Mouse (Mus musculus): ENCODE data around the gene Mphosph9. TPM values are rescaled to one million over a fixed set of nuclear protein-coding genes. Genes with fewer than 3 reads are reported as not detected.

Mphosph9 gene
- total and polyA plus RNA-seq, 3 experiments = 5.6 to 9.8 (median 8.0) TPM

DNA sequence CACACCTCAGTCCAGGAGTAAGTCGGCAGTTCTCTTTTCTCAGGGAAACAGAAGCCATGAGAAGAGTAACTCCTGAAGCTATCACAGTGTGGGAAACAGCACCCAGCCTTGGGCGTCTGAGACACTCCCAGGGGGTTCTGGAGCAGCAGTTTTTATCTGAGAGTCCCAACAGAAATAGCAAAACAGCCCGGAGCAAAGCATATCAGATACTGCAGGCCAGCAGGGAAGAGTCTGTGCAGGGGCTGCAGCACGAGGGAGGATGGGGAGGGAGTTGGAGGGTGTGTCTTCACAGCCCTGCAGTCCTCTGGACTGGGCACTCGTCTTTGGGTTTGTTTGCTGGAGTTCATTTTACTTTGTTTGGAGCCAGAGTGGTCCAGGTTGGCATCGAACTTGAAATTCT, 117.9 kb downstream of the Mphosph9 start:
- Histone ChIP-seq H3K79me2 (replicated peaks; ENCODE audit: control insufficient read depth, extremely low read depth, insufficient read depth, poor library complexity, severe bottlenecking) (no peaks in the 10 kb centered on the region), H3K4me2 (ENCODE audit: insufficient read depth, low read depth, poor library complexity, severe bottlenecking) (no peak overlapping the region), H3K9ac (ENCODE audit: insufficient read depth, low read depth) (no peak overlapping the region), H3K36me3 (replicated peaks in 1 of 2; ENCODE audit: control insufficient read depth in 1 of 2, insufficient read depth in 1 of 2, low read length in 1 of 2) (peaks cover 0 to 39% of the 10 kb centered on the region in 2 experiments), H3K4me1 (ENCODE audit: control insufficient read depth in 1 of 2, insufficient read depth in 2 of 2) (peaks cover 9 to 31% of the 10 kb centered on the region in 2 experiments; a peak in 3 of 4 replicates), H3K9me3 (replicated peaks; ENCODE audit: low read length) (no peaks in the 10 kb centered on the region), H3K27ac (ENCODE audit: insufficient read depth, low read depth) (no peak overlapping the region), H3K27me3 (replicated peaks) (no peaks in the 10 kb centered on the region), H3K4me3 (replicated peaks in 1 of 3; ENCODE audit: low read depth in 2 of 3, low read length in 2 of 3, poor library complexity in 1 of 3) (no peak overlapping the region)
- dilution Hi-C loops (cut with MboI; ENCODE audit: extremely low pct_ligation_motif_present, extremely low pct_unique_long_range_greater_than_20kb, low sequenced_read_pairs) (no loop called here), in situ Hi-C loops (cut with MboI; ENCODE audit: low pct_ligation_motif_present, low pct_unique_long_range_greater_than_20kb, low sequenced_read_pairs) (no loop called here)
- no peak for TF ChIP-seq ETS1 (conservative IDR thresholded peaks at IDR 0.05; ENCODE audit: low read depth, low read length)
- no peak for TF ChIP-seq MEF2A (IDR thresholded peaks at IDR 0.05; ENCODE audit: borderline replicate concordance, low read depth, low read length)
- TF ChIP-seq MAFK (IDR thresholded peaks at IDR 0.05; ENCODE audit: insufficient replicate concordance, low read length) = no peak
- TF ChIP-seq EP300 (IDR thresholded peaks at IDR 0.05; ENCODE audit: low read length) = no peak
- no peak for TF ChIP-seq POLR2AphosphoS2 (IDR thresholded peaks at IDR 0.05; ENCODE audit: low read depth, low read length)
- TF ChIP-seq MXI1 (IDR thresholded peaks at IDR 0.05; ENCODE audit: low read depth, low read length) = no peak
- no peak for DNase-seq (ENCODE audit: extremely low read depth)

- no peaks in the 10 kb centered on the region for H3K79me2 ChIP-seq (replicated peaks; ENCODE audit: control insufficient read depth, extremely low read depth, insufficient read depth, poor library complexity, severe bottlenecking)
- dilution Hi-C loops (cut with MboI; ENCODE audit: extremely low pct_ligation_motif_present, extremely low pct_unique_long_range_greater_than_20kb, low sequenced_read_pairs) (no loop called here), in situ Hi-C loops (cut with MboI; ENCODE audit: low pct_ligation_motif_present, low pct_unique_long_range_greater_than_20kb, low sequenced_read_pairs) (no loop called here)
- no peak overlapping the region for H3K27ac ChIP-seq (ENCODE audit: insufficient read depth, low read depth)
- peaks cover 0 to 34% of the 10 kb centered on the region in 2 experiments for H3K36me3 ChIP-seq (replicated peaks in 1 of 2; ENCODE audit: control insufficient read depth in 1 of 2, insufficient read depth in 1 of 2, low read length in 1 of 2)
- H3K9ac ChIP-seq (ENCODE audit: insufficient read depth, low read depth) = no peak overlapping the region
- no peaks in the 10 kb centered on the region for H3K27me3 ChIP-seq (replicated peaks)
- no peaks in the 10 kb centered on the region for H3K9me3 ChIP-seq (replicated peaks; ENCODE audit: low read length)
- no peak for DNase-seq (ENCODE audit: extremely low read depth)
- TF ChIP-seq POLR2AphosphoS2 (IDR thresholded peaks at IDR 0.05; ENCODE audit: low read depth, low read length) (no peak), E2F4 (IDR thresholded peaks at IDR 0.05; ENCODE audit: insufficient replicate concordance, low read depth, low read length) (no peak), MEF2A (IDR thresholded peaks at IDR 0.05; ENCODE audit: borderline replicate concordance, low read depth, low read length) (no peak), BHLHE40 (IDR thresholded peaks at IDR 0.05; ENCODE audit: low read depth, low read length) (no peak)
- peaks cover 2 to 13% of the 10 kb centered on the region in 2 experiments; a peak in 2 of 4 replicates for H3K4me1 ChIP-seq (ENCODE audit: control insufficient read depth in 1 of 2, insufficient read depth in 2 of 2)
- no peak overlapping the region for H3K4me2 ChIP-seq (ENCODE audit: insufficient read depth, low read depth, poor library complexity, severe bottlenecking)
- H3K4me3 ChIP-seq (replicated peaks in 1 of 3; ENCODE audit: low read depth in 2 of 3, low read length in 2 of 3, poor library complexity in 1 of 3) = no peak overlapping the region
Measured at GRCm38 (mm10) chr5:124208030-124208429, 119.7 kb downstream of the Mphosph9 start.

- no peak overlapping the region for H3K4me2 ChIP-seq (ENCODE audit: insufficient read depth, low read depth, poor library complexity, severe bottlenecking)
- in situ Hi-C loops (cut with MboI; ENCODE audit: low pct_ligation_motif_present, low pct_unique_long_range_greater_than_20kb, low sequenced_read_pairs) = no loop called here
- H3K4me1 ChIP-seq (ENCODE audit: control insufficient read depth in 1 of 2, insufficient read depth in 2 of 2) = peaks cover 2 to 11% of the 10 kb centered on the region in 2 experiments; a peak in 2 of 4 replicates
- no peak overlapping the region for H3K9ac ChIP-seq (ENCODE audit: insufficient read depth, low read depth)
- TF ChIP-seq NELFE (IDR thresholded peaks at IDR 0.05; ENCODE audit: low read depth, low read length) (no peak), HCFC1 (IDR thresholded peaks at IDR 0.05; ENCODE audit: low read depth, low read length) (no peak), ZNF384 (IDR thresholded peaks at IDR 0.05; ENCODE audit: low read depth, low read length) (no peak), SMC3 (IDR thresholded peaks at IDR 0.05; ENCODE audit: low read depth, low read length) (no peak), ELF1 (IDR thresholded peaks at IDR 0.05; ENCODE audit: low read depth, low read length) (no peak), BHLHE40 (IDR thresholded peaks at IDR 0.05; ENCODE audit: low read depth, low read length) (no peak), POLR2A (IDR thresholded peaks at IDR 0.05; ENCODE audit: low read depth, low read length) (no peak), TBP (conservative IDR thresholded peaks at IDR 0.05; ENCODE audit: low read depth, low read length) (no peak), MEF2A (IDR thresholded peaks at IDR 0.05; ENCODE audit: borderline replicate concordance, low read depth, low read length) (no peak), RAD21 (IDR thresholded peaks at IDR 0.05; ENCODE audit: low read depth, low read length) (no peak), GABPA (IDR thresholded peaks at IDR 0.05; ENCODE audit: insufficient replicate concordance, low read depth, low read length) (no peak), EP300 (IDR thresholded peaks at IDR 0.05; ENCODE audit: low read length) (no peak), ZC3H11A (IDR thresholded peaks at IDR 0.05; ENCODE audit: low read depth, low read length) (no peak)
- H3K4me3 ChIP-seq (replicated peaks in 1 of 3; ENCODE audit: low read depth in 2 of 3, low read length in 2 of 3, poor library complexity in 1 of 3) = no peak overlapping the region
- DNase-seq (ENCODE audit: extremely low read depth) = no peak
- dilution Hi-C loops (cut with MboI; ENCODE audit: extremely low pct_ligation_motif_present, extremely low pct_unique_long_range_greater_than_20kb, low sequenced_read_pairs) = no loop called here
- H3K27me3 ChIP-seq (replicated peaks) = no peaks in the 10 kb centered on the region
- H3K36me3 ChIP-seq (replicated peaks in 1 of 2; ENCODE audit: control insufficient read depth in 1 of 2, insufficient read depth in 1 of 2, low read length in 1 of 2) = peaks cover 0 to 39% of the 10 kb centered on the region in 2 experiments
- no peaks in the 10 kb centered on the region for H3K9me3 ChIP-seq (replicated peaks; ENCODE audit: low read length)
- no peak overlapping the region for H3K27ac ChIP-seq (ENCODE audit: insufficient read depth, low read depth)
- no peaks in the 10 kb centered on the region for H3K79me2 ChIP-seq (replicated peaks; ENCODE audit: control insufficient read depth, extremely low read depth, insufficient read depth, poor library complexity, severe bottlenecking)
Measured at GRCm38 (mm10) chr5:124206481-124207038, 121.2 kb downstream of the Mphosph9 start.

Data from CH12.LX (cell line).